Mouse (Mus musculus) hematopoietic stem cell, adult 5-6 weeks (primary cell): Measurements from ENCODE around the gene Rbm5. TPM values are rescaled to one million over a fixed set of nuclear protein-coding genes. Genes with fewer than 3 reads are reported as not detected.
A peak's percentile ranks its signal among the peaks of the same experiment; 100 is the strongest.

Experiments
- ATAC-seq, 2 experiments: fragments of 125-278 bp in 1 of 2; replicated peaks in 1 of 2; 2 replicates each; pipeline ENCODE4 v1.8.0; 2016 to 2017; ENCODE audit warnings: inconsistent platforms in 2 of 2, mild to moderate bottlenecking in 2 of 2, moderate number of reproducible peaks in 2 of 2, low read depth in 1 of 2, moderate TSS enrichment in 1 of 2; ENCODE audit not compliant: low FRiP score in 2 of 2, poor library complexity in 2 of 2, severe bottlenecking in 2 of 2, insufficient read depth in 1 of 2, low TSS enrichment in 1 of 2
- total RNA-seq: library from RNA; stranded (forward); fragments of 172-1452, 232-1000 nt; gene quantifications from 2 replicates; pipeline ENCODE4 v1.2.3, GENCODE M21; 2017

Rbm5 gene
- total RNA-seq, 1 experiment from 2014 or later, result 309 TPM

GRCm38 (mm10) chr9:107709096-107709696, 61.6 kb downstream of the Rbm5 start:
- no peak for ATAC-seq

DNA sequence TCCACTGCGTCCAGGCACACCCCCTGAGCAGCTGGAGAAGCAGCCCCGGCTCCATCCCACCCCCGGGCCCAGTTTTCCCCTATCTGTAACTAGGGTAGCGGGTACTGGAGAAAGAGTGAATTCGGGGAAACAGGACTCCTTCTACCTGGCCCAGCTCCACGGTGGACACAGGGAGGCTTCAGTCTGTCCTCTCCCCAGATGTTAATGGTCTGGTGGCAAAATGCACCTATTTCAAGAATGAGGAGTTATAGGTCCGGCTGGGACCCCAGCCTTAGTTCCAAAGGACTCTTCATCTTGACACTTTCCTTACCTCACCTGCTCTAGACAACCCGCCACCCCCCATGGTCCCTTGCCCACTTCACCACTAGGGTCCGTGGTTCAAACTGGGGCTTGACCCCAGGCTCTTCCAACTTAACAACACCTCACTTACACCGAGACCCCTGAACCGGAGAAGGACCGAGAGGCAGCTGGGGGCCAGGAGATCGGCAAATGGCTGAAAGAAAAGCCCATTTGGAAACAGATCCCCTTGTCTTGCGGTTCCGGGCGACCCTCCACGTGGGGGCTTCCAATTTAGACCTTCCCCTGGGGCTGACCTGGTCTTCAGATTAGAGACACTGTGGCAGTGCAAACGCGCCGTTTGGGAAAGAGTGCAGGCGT, 62.2 kb downstream of the Rbm5 start:
- no peak for ATAC-seq

- ATAC-seq, result no peak
These were observed 62.9 kb downstream of the Rbm5 start for GRCm38 (mm10) chr9:107707701-107708438.

DNA sequence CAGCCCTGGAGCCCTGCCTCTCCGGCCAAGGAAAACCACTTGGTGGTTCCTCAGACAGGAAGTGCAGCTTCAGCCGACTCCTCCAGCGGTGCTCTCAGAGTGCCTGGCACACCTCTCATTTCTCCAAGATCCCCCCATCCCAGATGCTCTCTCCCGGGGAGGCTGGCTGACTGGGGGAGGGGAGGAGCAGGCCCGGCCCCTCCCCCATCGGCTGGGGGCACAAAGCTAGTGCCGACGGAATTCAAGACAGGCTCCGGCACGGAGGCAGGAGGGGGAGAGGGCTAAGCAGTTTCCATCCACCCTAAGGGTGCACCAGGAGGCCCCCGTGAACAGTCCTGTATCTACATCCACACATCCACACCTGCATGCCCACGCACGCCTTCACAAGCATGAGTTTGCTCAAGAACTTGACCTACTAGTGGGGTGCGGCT, 64.0 kb downstream of the Rbm5 start:
- no peak for ATAC-seq

GRCm38 (mm10) chr9:107703337-107704122, 67.3 kb downstream of the Rbm5 start:
- no peak for ATAC-seq

DNA sequence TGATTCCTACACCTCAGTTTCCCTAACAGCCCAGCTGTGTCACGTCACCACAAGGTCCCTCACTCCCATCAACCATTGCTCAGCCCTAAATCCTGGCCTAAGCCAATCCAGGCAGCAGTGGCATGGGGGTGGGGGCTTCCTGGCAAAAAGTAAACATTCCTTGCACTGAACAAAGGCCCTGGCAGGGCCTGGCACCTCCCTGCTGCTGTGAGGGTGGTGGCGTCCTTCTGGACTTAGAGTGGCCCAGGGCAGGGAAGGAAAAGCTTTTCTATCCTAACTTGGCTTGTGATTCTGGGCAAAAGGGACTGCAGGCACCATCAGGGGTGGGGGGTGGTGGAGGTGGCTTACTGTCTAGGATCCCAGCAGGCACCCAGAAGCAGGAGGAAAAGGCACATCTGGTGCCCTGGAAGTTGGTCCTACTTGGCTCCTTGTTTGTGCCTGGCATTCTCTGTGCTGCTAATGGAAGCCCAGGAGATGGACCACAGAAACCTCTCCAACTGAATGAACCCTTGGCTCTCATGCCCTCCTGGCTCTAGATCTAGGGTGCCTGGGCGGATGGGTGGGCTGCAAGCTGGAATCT, 68.1 kb downstream of the Rbm5 start:
- no peak for ATAC-seq

DNA sequence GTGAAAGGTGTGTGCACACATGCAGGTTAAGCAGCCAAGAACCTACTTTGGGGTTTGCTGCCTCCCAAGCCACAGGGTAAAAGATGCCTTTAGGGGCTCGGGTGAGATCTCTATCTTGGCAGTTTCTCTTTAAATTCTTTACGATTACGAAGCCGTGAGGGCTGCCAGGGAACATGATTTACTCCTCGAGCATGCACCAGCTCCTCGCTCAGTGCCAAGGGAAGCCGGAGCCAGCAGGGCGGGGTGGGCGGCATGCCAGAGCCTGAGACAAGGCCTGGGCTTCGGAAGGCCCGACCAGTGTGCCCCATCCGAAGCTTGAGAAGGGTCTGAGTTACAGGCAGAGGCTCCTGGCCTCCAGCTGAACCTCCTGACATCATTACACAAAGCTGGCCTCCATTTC, 69.2 kb downstream of the Rbm5 start:
- peak in 1 of 2 experiments; percentile 31; a peak in 1 of 4 replicates for ATAC-seq

GRCm38 (mm10) chr9:107700114-107700571, 70.7 kb downstream of the Rbm5 start:
- ATAC-seq, result no peak

DNA sequence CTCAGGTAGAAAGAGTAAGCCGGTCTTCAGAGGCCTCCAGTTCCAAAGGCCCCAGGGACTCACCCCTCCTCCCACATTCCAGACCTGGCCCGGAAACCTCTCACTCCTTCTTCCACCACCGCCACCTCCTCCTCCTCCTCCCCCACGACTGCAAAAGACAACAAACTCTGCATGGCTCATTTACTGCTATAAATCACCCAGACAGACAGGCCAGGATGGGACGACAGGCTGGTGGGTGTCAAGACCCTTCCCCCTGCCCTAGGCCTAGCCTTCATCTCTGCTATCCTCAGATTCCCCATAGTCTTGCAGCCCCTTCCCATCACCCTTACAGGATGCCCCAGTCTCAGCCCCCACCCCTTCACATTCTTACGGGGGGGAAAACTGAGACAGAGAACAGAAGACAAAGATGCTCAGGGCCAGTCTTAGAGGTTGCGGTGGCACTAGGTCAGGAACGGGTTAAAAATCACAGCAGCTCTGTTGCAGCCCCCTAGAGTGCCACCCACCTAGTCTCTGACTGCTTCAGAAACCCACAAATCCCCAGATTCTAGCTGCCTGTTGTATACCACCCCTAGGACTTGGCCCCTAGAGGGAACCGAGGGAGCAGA, 71.3 kb downstream of the Rbm5 start:
- no peak for ATAC-seq

DNA sequence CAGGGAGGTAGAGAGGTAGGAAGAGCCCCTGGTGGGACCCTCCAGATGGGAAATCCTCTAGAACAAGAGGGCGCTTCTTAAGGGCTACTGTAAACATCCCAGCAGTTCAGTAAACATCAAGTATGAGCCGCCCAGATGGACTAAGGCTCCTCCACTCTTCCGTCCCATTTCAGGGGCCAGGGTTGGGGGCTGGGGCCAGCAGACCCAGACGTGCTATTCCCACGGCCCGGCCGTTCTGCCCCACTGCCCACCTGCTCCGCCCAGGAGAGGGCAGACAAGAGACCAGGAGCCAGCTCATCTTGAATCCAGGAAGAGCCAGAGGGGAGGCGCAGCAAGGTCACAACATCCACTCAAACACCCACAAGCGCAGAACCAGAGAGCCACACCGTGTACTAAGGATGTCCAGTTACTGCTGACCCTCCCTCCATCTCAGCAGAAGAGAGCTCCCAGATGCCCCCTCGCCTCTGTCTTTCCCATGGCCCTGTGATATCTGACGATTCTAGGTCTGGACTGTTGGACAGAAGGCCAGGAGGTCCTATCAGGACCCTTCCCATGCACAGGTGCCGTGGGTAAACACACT, 72.1 kb downstream of the Rbm5 start:
- ATAC-seq, result no peak

- ATAC-seq, result no peak
These were observed 72.8 kb downstream of the Rbm5 start for GRCm38 (mm10) chr9:107697811-107698521.

DNA sequence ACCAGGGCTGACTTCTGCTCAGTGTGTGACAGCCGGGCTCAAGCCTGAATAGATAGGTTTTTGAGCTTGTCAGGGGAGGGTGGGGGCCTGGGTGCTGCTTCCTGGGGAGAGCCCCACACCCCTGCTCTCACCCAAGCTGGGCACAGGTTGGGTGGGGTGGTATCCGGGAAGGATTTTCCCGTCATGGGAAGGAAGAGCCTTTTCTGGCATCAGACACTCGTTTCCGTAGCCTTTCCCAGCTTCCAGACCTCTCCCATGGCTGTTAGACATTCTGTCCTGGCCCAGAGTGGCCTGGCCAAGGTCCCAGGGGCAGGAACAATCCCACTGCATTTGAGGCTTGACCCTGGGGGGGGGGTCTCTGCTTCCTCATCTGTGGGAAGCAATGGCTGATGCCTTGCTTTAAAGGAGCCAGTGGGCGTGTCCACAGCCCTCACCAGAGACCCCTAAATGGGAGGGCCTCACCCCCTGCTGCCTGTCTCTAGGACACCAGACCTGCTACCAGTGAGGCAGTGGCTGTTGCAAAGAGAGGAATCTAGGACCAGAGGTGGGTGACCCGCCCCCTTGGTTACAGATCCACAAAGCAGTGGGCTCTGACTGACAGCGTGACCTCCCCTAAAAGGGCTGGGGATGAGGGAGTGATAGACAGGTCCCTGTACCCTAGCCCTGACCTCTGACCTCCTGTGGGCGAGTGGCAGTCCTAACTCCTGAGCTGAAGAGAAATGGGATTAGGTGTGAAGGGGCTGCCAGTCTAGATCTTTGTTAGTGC, 73.8 kb downstream of the Rbm5 start:
- ATAC-seq, result no peak

- peak; percentile 27 to 50; a peak in 2 of 4 replicates for ATAC-seq
These were observed 74.7 kb downstream of the Rbm5 start for GRCm38 (mm10) chr9:107696106-107696479.

DNA sequence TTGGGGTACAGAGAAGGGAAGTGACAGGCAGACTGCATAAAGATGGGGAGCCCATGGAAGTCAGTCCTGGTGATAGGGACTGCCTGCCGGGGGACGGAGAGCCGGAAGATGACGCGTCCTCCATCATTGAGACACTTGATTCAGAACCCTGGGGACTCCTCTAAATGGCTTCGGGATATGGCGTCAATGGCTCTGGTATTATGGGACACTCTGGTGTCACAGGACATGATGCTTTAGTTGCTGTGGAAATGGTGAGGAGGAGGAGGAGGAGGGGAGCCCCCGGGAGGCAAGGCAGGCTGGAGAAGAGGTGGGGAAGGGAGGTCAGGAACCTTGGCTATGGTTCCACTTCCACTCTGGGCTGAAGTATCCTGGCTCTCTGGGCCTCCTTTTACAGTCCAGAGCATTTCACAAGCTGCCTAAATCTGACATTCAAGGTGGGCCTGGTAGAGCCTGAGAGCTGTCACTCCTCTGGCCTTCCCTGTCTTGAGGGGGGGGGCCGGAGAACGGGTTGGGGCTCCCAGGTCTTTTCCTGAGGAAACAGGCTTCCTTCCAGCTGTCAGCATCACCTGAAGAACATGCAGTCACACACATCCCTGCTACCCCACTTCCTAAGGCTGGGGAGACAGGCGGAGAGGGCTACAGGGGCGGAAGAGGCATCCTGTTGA, 75.2 kb downstream of the Rbm5 start:
- no peak for ATAC-seq

DNA sequence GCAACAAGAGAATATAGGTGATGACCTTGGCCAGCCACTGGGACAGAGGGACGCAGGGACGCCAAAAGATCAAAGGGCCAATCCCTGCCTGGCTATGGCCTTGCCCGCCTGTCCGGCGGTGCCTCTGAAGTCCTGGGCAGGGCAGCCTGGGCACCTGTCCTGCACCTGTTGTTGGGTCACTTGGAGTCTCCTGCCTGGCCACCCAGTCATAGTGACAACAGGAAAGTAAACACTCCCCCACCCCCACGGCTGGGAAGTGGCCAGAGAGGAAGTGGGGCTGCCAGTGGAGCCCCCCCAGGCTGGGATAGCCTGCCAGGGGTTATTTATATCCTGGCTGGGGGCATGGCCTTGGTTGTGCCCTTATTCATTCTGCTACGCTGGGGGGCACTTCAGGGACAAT, 76.2 kb downstream of the Rbm5 start:
- no peak for ATAC-seq
